Mouse (Mus musculus): ENCODE data around the gene Entpd3.

- TF ChIP-seq CTCF (IDR thresholded peaks at IDR 0.05; ENCODE audit: low read depth) (no peak), EP300 (IDR thresholded peaks at IDR 0.05; ENCODE audit: low read depth) (no peak)
Measured at GRCm38 (mm10) chr9:120547026-120547668, 7.5 kb downstream of the Entpd3 start.

All from liver, postnatal 0 days (tissue).